Mouse (Mus musculus): ENCODE results near the gene Rheb. TPM values are rescaled to one million over a fixed set of nuclear protein-coding genes. Genes with fewer than 3 reads are reported as not detected.
A peak's percentile ranks its signal among the peaks of the same experiment; 100 is the strongest.
"Not testable (repeated sequence)": the region's sequence is repeated elsewhere in the genome, so short reads cannot be mapped to it uniquely, and the experiment has no call there.

Rheb gene
- polyA plus RNA-seq, 1 experiment from 2014 or later: 204 TPM

- H3K36me3 ChIP-seq (ENCODE audit: control insufficient read depth, insufficient read depth, low read length); H3K4me1 ChIP-seq (replicated peaks; ENCODE audit: control insufficient read depth, insufficient read depth, low read length); H3K27me3 ChIP-seq (ENCODE audit: control insufficient read depth, insufficient read depth, low read depth, low read length); H3K4me2 ChIP-seq (ENCODE audit: low read depth, low read length); ATAC-seq (ENCODE audit: low read depth); H3K27ac ChIP-seq (ENCODE audit: low read length); H3K9ac ChIP-seq (ENCODE audit: low read length); H3K9me3 ChIP-seq (ENCODE audit: control insufficient read depth, low read length); H3K4me3 ChIP-seq (ENCODE audit: low read length): not testable (repeated sequence)
- 86% methylated on average over 14 of the region's 14 CpGs for WGBS
These were observed 5.8 kb upstream of the Rheb start for GRCm38 (mm10) chr5:24848261-24848660.

GRCm38 (mm10) chr5:24843841-24844240, 1.4 kb upstream of the Rheb start:
- Histone ChIP-seq H3K9me3 (ENCODE audit: control insufficient read depth, low read length) (no peaks in the 10 kb centered on the region), H3K27me3 (ENCODE audit: control insufficient read depth, insufficient read depth, low read depth, low read length) (no peaks in the 10 kb centered on the region), H3K4me2 (ENCODE audit: low read depth, low read length) (no peak overlapping the region), H3K36me3 (ENCODE audit: control insufficient read depth, insufficient read depth, low read length) (no peaks in the 10 kb centered on the region), H3K4me3 (ENCODE audit: low read length) (no peak overlapping the region), H3K27ac (ENCODE audit: low read length) (no peak overlapping the region), H3K4me1 (replicated peaks; ENCODE audit: control insufficient read depth, insufficient read depth, low read length) (peaks cover 19% of the 10 kb centered on the region), H3K9ac (ENCODE audit: low read length) (no peak overlapping the region)
- ATAC-seq (ENCODE audit: low read depth): no peak
- WGBS: 76% methylated on average over 5 of the region's 5 CpGs

- ATAC-seq (ENCODE audit: low read depth): peak; percentile 23
These were observed 665 bp upstream of the Rheb start for GRCm38 (mm10) chr5:24843103-24843475.

GRCm38 (mm10) chr5:24841662-24842273, 656 bp downstream of the Rheb start:
- H3K36me3 ChIP-seq (ENCODE audit: control insufficient read depth, insufficient read depth, low read length): no peaks in the 10 kb centered on the region
- H3K4me2 ChIP-seq (ENCODE audit: low read depth, low read length): peak overlapping the region; percentile 88
- peaks cover 23% of the 10 kb centered on the region for H3K4me1 ChIP-seq (replicated peaks; ENCODE audit: control insufficient read depth, insufficient read depth, low read length)
- peak overlapping the region; percentile 94 for H3K9ac ChIP-seq (ENCODE audit: low read length)
- WGBS: 0% methylated on average over 37 of the region's 50 CpGs
- H3K27ac ChIP-seq (ENCODE audit: low read length): peak overlapping the region; percentile 99
- ATAC-seq (ENCODE audit: low read depth): no peak; the same call in none of the 2 replicates
- H3K9me3 ChIP-seq (ENCODE audit: control insufficient read depth, low read length): no peaks in the 10 kb centered on the region
- peak overlapping the region; percentile 85 for H3K4me3 ChIP-seq (ENCODE audit: low read length)
- H3K27me3 ChIP-seq (ENCODE audit: control insufficient read depth, insufficient read depth, low read depth, low read length): no peaks in the 10 kb centered on the region

More at GRCm38 (mm10) chr5:24843103-24843475, 665 bp upstream of the Rheb start:
- Histone ChIP-seq H3K9me3 (ENCODE audit: control insufficient read depth, low read length) (no peaks in the 10 kb centered on the region), H3K36me3 (ENCODE audit: control insufficient read depth, insufficient read depth, low read length) (no peaks in the 10 kb centered on the region), H3K4me2 (ENCODE audit: low read depth, low read length) (peak overlapping the region; percentile 68), H3K27me3 (ENCODE audit: control insufficient read depth, insufficient read depth, low read depth, low read length) (no peaks in the 10 kb centered on the region), H3K27ac (ENCODE audit: low read length) (peak overlapping the region; percentile 84), H3K4me3 (ENCODE audit: low read length) (peak overlapping the region; percentile 85), H3K4me1 (replicated peaks; ENCODE audit: control insufficient read depth, insufficient read depth, low read length) (peaks cover 19% of the 10 kb centered on the region), H3K9ac (ENCODE audit: low read length) (peak overlapping the region; percentile 68)
- WGBS: 2% methylated on average over 21 of the region's 21 CpGs

- peak overlapping the region; percentile 88 for H3K4me2 ChIP-seq (ENCODE audit: low read depth, low read length)
- peaks cover 23% of the 10 kb centered on the region for H3K4me1 ChIP-seq (replicated peaks; ENCODE audit: control insufficient read depth, insufficient read depth, low read length)
- H3K27ac ChIP-seq (ENCODE audit: low read length): peak overlapping the region; percentile 99
- WGBS: 7% methylated on average over 11 of the region's 11 CpGs
- H3K9me3 ChIP-seq (ENCODE audit: control insufficient read depth, low read length): no peaks in the 10 kb centered on the region
- H3K36me3 ChIP-seq (ENCODE audit: control insufficient read depth, insufficient read depth, low read length): no peaks in the 10 kb centered on the region
- H3K27me3 ChIP-seq (ENCODE audit: control insufficient read depth, insufficient read depth, low read depth, low read length): no peaks in the 10 kb centered on the region
- H3K9ac ChIP-seq (ENCODE audit: low read length): peak overlapping the region; percentile 94
- H3K4me3 ChIP-seq (ENCODE audit: low read length): peak overlapping the region; percentile 85
- no peak for ATAC-seq (ENCODE audit: low read depth)
These were observed 1.4 kb downstream of the Rheb start for GRCm38 (mm10) chr5:24840975-24841431.

- peak overlapping the region; percentile 2; the same call in 1 of the 2 replicates for H3K27ac ChIP-seq (ENCODE audit: low read length)
- WGBS: 48% methylated on average over 5 of the region's 5 CpGs
- no peak overlapping the region for H3K4me2 ChIP-seq (ENCODE audit: low read depth, low read length)
These were observed 7.9 kb downstream of the Rheb start for GRCm38 (mm10) chr5:24834491-24834890.

GRCm38 (mm10) chr5:24831912-24832311, 10.5 kb downstream of the Rheb start:
- Histone ChIP-seq H3K4me1 (replicated peaks; ENCODE audit: control insufficient read depth, insufficient read depth, low read length) (peaks cover 15% of the 10 kb centered on the region), H3K9ac (ENCODE audit: low read length) (no peak overlapping the region), H3K27ac (ENCODE audit: low read length) (no peak overlapping the region), H3K27me3 (ENCODE audit: control insufficient read depth, insufficient read depth, low read depth, low read length) (no peaks in the 10 kb centered on the region), H3K4me2 (ENCODE audit: low read depth, low read length) (no peak overlapping the region), H3K9me3 (ENCODE audit: control insufficient read depth, low read length) (no peaks in the 10 kb centered on the region), H3K36me3 (ENCODE audit: control insufficient read depth, insufficient read depth, low read length) (no peaks in the 10 kb centered on the region), H3K4me3 (ENCODE audit: low read length) (no peak overlapping the region)
- no peak for ATAC-seq (ENCODE audit: low read depth)
- WGBS: 79% methylated on average over 3 of the region's 3 CpGs

More at GRCm38 (mm10) chr5:24834491-24834890, 7.9 kb downstream of the Rheb start:
- Histone ChIP-seq H3K9me3 (ENCODE audit: control insufficient read depth, low read length) (no peaks in the 10 kb centered on the region), H3K36me3 (ENCODE audit: control insufficient read depth, insufficient read depth, low read length) (no peaks in the 10 kb centered on the region), H3K4me3 (ENCODE audit: low read length) (no peak overlapping the region), H3K9ac (ENCODE audit: low read length) (0 out of 2 replicates have a peak overlapping the region, but pooled peaks have one; percentile 3), H3K4me1 (replicated peaks; ENCODE audit: control insufficient read depth, insufficient read depth, low read length) (peaks cover 18% of the 10 kb centered on the region), H3K27me3 (ENCODE audit: control insufficient read depth, insufficient read depth, low read depth, low read length) (no peaks in the 10 kb centered on the region)
- no peak for ATAC-seq (ENCODE audit: low read depth)

- Histone ChIP-seq H3K9ac (ENCODE audit: low read length) (no peak overlapping the region), H3K4me1 (replicated peaks; ENCODE audit: control insufficient read depth, insufficient read depth, low read length) (peaks cover 22% of the 10 kb centered on the region), H3K27ac (ENCODE audit: low read length) (no peak overlapping the region), H3K4me2 (ENCODE audit: low read depth, low read length) (no peak overlapping the region), H3K4me3 (ENCODE audit: low read length) (no peak overlapping the region), H3K9me3 (ENCODE audit: control insufficient read depth, low read length) (no peaks in the 10 kb centered on the region), H3K36me3 (ENCODE audit: control insufficient read depth, insufficient read depth, low read length) (no peaks in the 10 kb centered on the region), H3K27me3 (ENCODE audit: control insufficient read depth, insufficient read depth, low read depth, low read length) (no peaks in the 10 kb centered on the region)
- WGBS: 90% methylated on average over 3 of the region's 3 CpGs
- no peak for ATAC-seq (ENCODE audit: low read depth)
These were observed 14.0 kb downstream of the Rheb start for GRCm38 (mm10) chr5:24828446-24828845.

GRCm38 (mm10) chr5:24827173-24827572, 15.3 kb downstream of the Rheb start:
- no peak overlapping the region for H3K4me3 ChIP-seq (ENCODE audit: low read length)
- no peaks in the 10 kb centered on the region for H3K27me3 ChIP-seq (ENCODE audit: control insufficient read depth, insufficient read depth, low read depth, low read length)
- H3K9ac ChIP-seq (ENCODE audit: low read length): no peak overlapping the region
- H3K9me3 ChIP-seq (ENCODE audit: control insufficient read depth, low read length): no peaks in the 10 kb centered on the region
- no peaks in the 10 kb centered on the region for H3K36me3 ChIP-seq (ENCODE audit: control insufficient read depth, insufficient read depth, low read length)
- H3K27ac ChIP-seq (ENCODE audit: low read length): no peak overlapping the region
- no peak for ATAC-seq (ENCODE audit: low read depth)
- H3K4me1 ChIP-seq (replicated peaks; ENCODE audit: control insufficient read depth, insufficient read depth, low read length): peaks cover 19% of the 10 kb centered on the region
- no peak overlapping the region for H3K4me2 ChIP-seq (ENCODE audit: low read depth, low read length)
- 84% methylated on average over 2 of the region's 2 CpGs for WGBS
